Mouse (Mus musculus): ENCODE measurements around the gene Ccdc117. TPM values are rescaled to one million over a fixed set of nuclear protein-coding genes. Genes with fewer than 3 reads are reported as not detected.

Ccdc117 gene
- total RNA-seq, 1 experiment from 2014 or later: 24.4 TPM

GRCm38 (mm10) chr11:5533108-5533507 is 8.9 kb downstream of the Ccdc117 start:
- DNase-seq: no peak

GRCm38 (mm10) chr11:5530717-5531116 is 11.3 kb downstream of the Ccdc117 start:
- DNase-seq: no peak

GRCm38 (mm10) chr11:5530172-5530571 is 11.8 kb downstream of the Ccdc117 start:
- DNase-seq: no peak

- DNase-seq: no peak
These were observed 13.1 kb downstream of the Ccdc117 start for GRCm38 (mm10) chr11:5528841-5529240.

- DNase-seq: no peak
These were observed 14.0 kb downstream of the Ccdc117 start for GRCm38 (mm10) chr11:5527865-5528523.

- no peak for DNase-seq
These were observed 15.2 kb downstream of the Ccdc117 start for GRCm38 (mm10) chr11:5526573-5527439.

GRCm38 (mm10) chr11:5525418-5525817 is 16.6 kb downstream of the Ccdc117 start:
- DNase-seq: no peak

GRCm38 (mm10) chr11:5522798-5523415 is 19.1 kb downstream of the Ccdc117 start:
- DNase-seq: no peak

- peak; percentile 90 for DNase-seq
These were observed 20.3 kb downstream of the Ccdc117 start for GRCm38 (mm10) chr11:5521516-5522291.

GRCm38 (mm10) chr11:5521266-5521515 is 20.8 kb downstream of the Ccdc117 start:
- DNase-seq: no peak

GRCm38 (mm10) chr11:5520412-5521265 is 21.3 kb downstream of the Ccdc117 start, which contains the start of gene Xbp1:
Xbp1 (plus strand) TSS chr11:5520659.
- peak; percentile 99 for DNase-seq

- no peak for DNase-seq
These were observed 22.3 kb downstream of the Ccdc117 start for GRCm38 (mm10) chr11:5519681-5520080.

GRCm38 (mm10) chr11:5517346-5517745 is 24.6 kb downstream of the Ccdc117 start:
- DNase-seq: no peak

GRCm38 (mm10) chr11:5516617-5517016 is 25.4 kb downstream of the Ccdc117 start:
- DNase-seq: no peak

- DNase-seq: no peak
These were observed 25.8 kb downstream of the Ccdc117 start for GRCm38 (mm10) chr11:5516151-5516550.

- DNase-seq: no peak
These were observed 26.3 kb downstream of the Ccdc117 start for GRCm38 (mm10) chr11:5515655-5516054.

- no peak for DNase-seq
These were observed 26.8 kb downstream of the Ccdc117 start for GRCm38 (mm10) chr11:5515196-5515595.

- no peak for DNase-seq
These were observed 27.9 kb downstream of the Ccdc117 start for GRCm38 (mm10) chr11:5514091-5514490.

- no peak for DNase-seq
These were observed 29.0 kb downstream of the Ccdc117 start for GRCm38 (mm10) chr11:5512961-5513360.

GRCm38 (mm10) chr11:5512099-5512725 is 29.8 kb downstream of the Ccdc117 start:
- DNase-seq: peak; percentile 2

- peak; percentile 35 for DNase-seq
These were observed 31.3 kb downstream of the Ccdc117 start for GRCm38 (mm10) chr11:5510686-5511085.

All from adrenal gland, postnatal 14 days (tissue).